Mouse (Mus musculus) intestine, embryonic 14.5 days (tissue): ENCODE results near the gene Zfp704. TPM values are rescaled to one million over a fixed set of nuclear protein-coding genes. Genes with fewer than 3 reads are reported as not detected.

Experiments
- ATAC-seq: fragments of 200-750 bp; cut with Nextera tagmentation; replicated peaks from 2 replicates; pipeline ENCODE4 v1.8.0; 2017; ENCODE audit warnings: low read depth, moderate number of reproducible peaks, moderate TSS enrichment, moderate library complexity; ENCODE audit not compliant: low FRiP score, low TSS enrichment
- DNase-seq: peaks from one replicate; pipeline ENCODE4 v3.0.0-alpha.2; 2018; ENCODE audit warnings: low spot score
- H3K27ac ChIP-seq: fragments of 300-500 bp; sonication (generic); 2 replicates; pipeline ENCODE4 v1.5.1; 2014; ENCODE audit warnings: low read depth, mild to moderate bottlenecking, control low read depth
- H3K27me3 ChIP-seq: fragments of 300-500 bp; sonication (generic); replicated peaks from 2 replicates; pipeline ENCODE4 v1.6.1; 2014; ENCODE audit warnings: low read length, control low read depth; ENCODE audit not compliant: control insufficient read depth, insufficient read depth
- H3K36me3 ChIP-seq: fragments of 300-500 bp; sonication (generic); 2 replicates; pipeline ENCODE4 v1.6.1; 2014; ENCODE audit warnings: low read length, control low read depth; ENCODE audit not compliant: control insufficient read depth, insufficient read depth
- H3K4me1 ChIP-seq: fragments of 300-500 bp; sonication (generic); replicated peaks from 2 replicates; pipeline ENCODE4 v1.6.1; 2014; ENCODE audit warnings: low read length, control low read depth, mixed read lengths; ENCODE audit not compliant: control insufficient read depth, insufficient read depth
- H3K4me2 ChIP-seq: fragments of 300-500 bp; sonication (generic); 2 replicates; pipeline ENCODE4 v1.6.1; 2014; ENCODE audit warnings: low read length
- H3K4me3 ChIP-seq: fragments of 300-500 bp; sonication (generic); 2 replicates; pipeline ENCODE4 v1.5.1; 2014; ENCODE audit warnings: low read depth, low read length, control low read depth, mixed read lengths
- H3K9ac ChIP-seq: fragments of 300-500 bp; sonication (generic); 2 replicates; pipeline ENCODE4 v1.6.1; 2014; ENCODE audit warnings: mild to moderate bottlenecking, low read length
- H3K9me3 ChIP-seq: fragments of 300-500 bp; sonication (generic); 2 replicates; pipeline ENCODE4 v1.6.1; 2016; ENCODE audit warnings: low read length, control low read depth; ENCODE audit not compliant: control insufficient read depth
- WGBS: fragments of 180-500 bp; shearing (Covaris S2); extraction: QIAGEN DNeasy Blood & Tissue Kit; methylation state at CpG from one replicate; pipeline ENCODE4 v1.1.7; 2014; 5-methylcytosine and 5-hydroxymethylcytosine counted together
- polyA plus RNA-seq: library from polyadenylated mRNA; unstranded; fragments of >200 nt; fragmentation: Nextera tagmentation; extraction: Ambion mirVana; gene quantifications from 2 replicates; pipeline ENCODE4 v1.2.1, GENCODE M21; 2014

The Zfp704 gene
- polyA plus RNA-seq, 1 experiment from 2014 or later = 9.5 TPM

DNA sequence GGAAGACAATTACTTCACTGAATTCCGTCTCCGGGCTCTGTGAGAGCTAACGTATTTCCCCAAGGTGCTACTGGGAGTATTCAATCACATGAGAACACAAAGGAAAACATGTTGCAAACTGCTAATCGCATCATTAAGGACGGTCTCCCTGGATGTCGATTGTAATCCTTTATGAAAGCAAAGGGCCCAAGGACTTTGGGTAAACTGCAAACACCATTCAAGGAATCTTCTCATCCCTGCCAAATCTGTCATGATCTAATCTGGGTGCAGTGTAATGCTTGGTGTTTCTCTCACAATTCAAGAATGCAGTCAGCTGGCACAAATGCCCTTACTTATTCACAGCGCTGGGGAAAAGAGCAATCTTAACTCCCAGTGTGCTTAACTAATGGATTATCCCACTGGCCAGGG lies 96.2 kb downstream of the Zfp704 start:
- WGBS = 79% methylated on average over 7 of the region's 7 CpGs
- ATAC-seq = no peak

DNA sequence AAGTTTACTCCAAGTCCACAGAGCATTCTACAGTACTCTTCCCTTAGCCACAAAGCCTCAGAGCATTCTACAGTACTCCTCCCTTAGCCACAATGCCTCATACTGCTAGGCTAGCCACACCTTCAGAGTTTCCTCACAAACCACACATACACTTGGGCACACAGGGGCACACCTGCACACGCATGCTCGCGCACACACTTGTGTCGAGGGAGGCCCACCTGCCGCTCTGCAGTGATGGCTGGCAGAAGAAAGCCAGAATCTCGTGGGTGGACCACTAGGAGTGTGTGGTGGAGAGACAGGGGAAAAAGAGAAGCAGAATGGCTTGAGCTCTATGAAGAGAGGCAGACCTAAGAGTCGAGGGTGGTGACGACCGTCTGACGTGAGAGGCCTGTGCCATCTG lies 97.7 kb downstream of the Zfp704 start:
- DNase-seq (peak; percentile 35), ATAC-seq (no peak)
- H3K4me2 ChIP-seq = no peak overlapping the region
- no peaks in the 10 kb centered on the region for H3K4me1 ChIP-seq
- H3K27me3 ChIP-seq = no peaks in the 10 kb centered on the region
- 98% methylated on average over 10 of the region's 10 CpGs for WGBS
- no peak overlapping the region for H3K4me3 ChIP-seq
- no peak overlapping the region for H3K27ac ChIP-seq
- no peaks in the 10 kb centered on the region for H3K9me3 ChIP-seq
- H3K9ac ChIP-seq = no peak overlapping the region
- H3K36me3 ChIP-seq = no peaks in the 10 kb centered on the region

More for the DNA sequence above, 96.2 kb downstream of the Zfp704 start:
- H3K9ac ChIP-seq = no peak overlapping the region
- H3K9me3 ChIP-seq = no peaks in the 10 kb centered on the region
- H3K27ac ChIP-seq = no peak overlapping the region
- H3K27me3 ChIP-seq = no peaks in the 10 kb centered on the region
- H3K4me1 ChIP-seq = 0 out of 2 replicates have a peak, but pooled peaks cover 3% of the 10 kb centered on the region
- H3K4me3 ChIP-seq = no peak overlapping the region
- H3K36me3 ChIP-seq = no peaks in the 10 kb centered on the region
- H3K4me2 ChIP-seq = no peak overlapping the region
- DNase-seq = peak; percentile 38

DNA sequence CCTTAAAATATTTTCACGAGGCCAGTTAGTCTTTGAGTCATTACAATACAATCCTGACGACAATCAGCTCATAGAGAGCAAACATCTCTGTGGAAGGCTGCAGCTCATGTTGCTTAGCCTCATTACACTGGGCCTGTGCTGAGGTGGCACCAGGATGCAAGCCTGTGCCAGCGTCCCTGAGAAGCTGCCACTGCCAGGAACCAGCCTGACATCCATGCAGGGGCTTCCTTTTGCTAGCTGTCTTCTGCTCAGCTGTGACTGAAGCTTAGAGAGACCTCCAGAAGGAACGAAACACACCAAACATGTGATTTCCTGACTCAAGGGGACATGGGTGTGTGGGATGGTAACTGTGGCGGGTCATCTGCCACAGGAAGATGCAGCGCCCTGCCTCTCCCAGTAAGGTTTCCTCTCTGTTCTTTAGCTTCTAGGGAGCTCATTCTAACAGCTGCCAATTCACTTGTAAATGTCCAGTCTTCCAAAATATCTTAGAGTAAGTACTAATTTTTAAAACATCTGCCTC lies 104.1 kb downstream of the Zfp704 start:
- Histone ChIP-seq H3K4me2 (no peak overlapping the region), H3K4me3 (no peak overlapping the region), H3K27ac (no peak overlapping the region), H3K9ac (no peak overlapping the region), H3K27me3 (no peaks in the 10 kb centered on the region), H3K9me3 (no peaks in the 10 kb centered on the region), H3K36me3 (no peaks in the 10 kb centered on the region), H3K4me1 (peaks cover 5% of the 10 kb centered on the region)
- ATAC-seq (no peak), DNase-seq (no peak)
- 70% methylated on average over 6 of the region's 6 CpGs for WGBS

DNA sequence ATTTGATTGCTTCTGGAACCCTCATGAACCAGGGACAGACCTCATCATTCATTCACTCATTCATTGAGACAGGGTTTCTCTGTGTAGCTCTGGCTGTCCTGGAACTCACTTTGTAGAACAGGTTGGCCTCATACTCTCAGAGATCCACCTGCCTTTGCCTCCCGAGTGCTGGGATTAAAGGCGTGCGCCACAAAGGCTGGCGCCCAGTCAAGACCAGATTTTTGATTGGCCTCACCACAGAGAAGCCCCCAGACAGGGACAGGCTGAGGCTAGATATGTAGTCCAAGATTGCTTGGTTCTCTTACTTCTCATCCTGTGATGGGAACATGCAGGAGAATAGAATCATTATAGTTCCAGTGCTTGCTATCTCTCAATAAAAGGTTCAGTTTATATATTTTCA lies 105.5 kb downstream of the Zfp704 start:
- ATAC-seq = no peak
- H3K27me3 ChIP-seq = no peaks in the 10 kb centered on the region
- WGBS = 92% methylated on average over 4 of the region's 4 CpGs

DNA sequence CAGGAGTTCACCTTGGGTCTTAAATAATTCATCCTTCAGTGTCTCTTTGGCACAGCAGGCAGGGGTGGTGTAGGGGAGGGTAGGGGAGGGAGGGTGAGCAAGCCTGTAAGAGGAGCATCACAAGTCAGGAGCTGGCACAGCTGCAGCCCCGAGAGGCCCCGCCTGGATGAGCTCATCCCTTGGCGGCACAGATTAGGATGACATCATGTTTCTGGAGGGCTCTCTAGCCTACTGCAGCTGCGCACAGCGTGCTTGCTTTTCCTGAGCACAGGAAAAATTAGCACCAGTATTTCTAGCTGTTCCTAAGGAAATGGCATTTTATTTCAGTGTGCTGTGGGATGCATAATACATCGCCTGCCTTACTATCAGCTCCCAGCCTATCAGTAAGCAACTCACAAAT lies 109.2 kb downstream of the Zfp704 start:
- Histone ChIP-seq H3K4me3 (no peak overlapping the region), H3K4me1 (peaks cover 18% of the 10 kb centered on the region), H3K36me3 (no peaks in the 10 kb centered on the region), H3K27me3 (no peaks in the 10 kb centered on the region), H3K9ac (0 out of 2 replicates have a peak overlapping the region, but pooled peaks have one; percentile 16), H3K27ac (peak overlapping the region; percentile 75), H3K4me2 (no peak overlapping the region), H3K9me3 (no peaks in the 10 kb centered on the region)
- ATAC-seq = peak; percentile 96
- 8% methylated on average over 6 of the region's 6 CpGs for WGBS
- peak; percentile 78 for DNase-seq

More for the DNA sequence above, 105.5 kb downstream of the Zfp704 start:
- Histone ChIP-seq H3K27ac (no peak overlapping the region), H3K4me3 (no peak overlapping the region), H3K9ac (no peak overlapping the region), H3K9me3 (no peaks in the 10 kb centered on the region), H3K36me3 (no peaks in the 10 kb centered on the region), H3K4me2 (no peak overlapping the region), H3K4me1 (peaks cover 17% of the 10 kb centered on the region)
- DNase-seq = no peak

DNA sequence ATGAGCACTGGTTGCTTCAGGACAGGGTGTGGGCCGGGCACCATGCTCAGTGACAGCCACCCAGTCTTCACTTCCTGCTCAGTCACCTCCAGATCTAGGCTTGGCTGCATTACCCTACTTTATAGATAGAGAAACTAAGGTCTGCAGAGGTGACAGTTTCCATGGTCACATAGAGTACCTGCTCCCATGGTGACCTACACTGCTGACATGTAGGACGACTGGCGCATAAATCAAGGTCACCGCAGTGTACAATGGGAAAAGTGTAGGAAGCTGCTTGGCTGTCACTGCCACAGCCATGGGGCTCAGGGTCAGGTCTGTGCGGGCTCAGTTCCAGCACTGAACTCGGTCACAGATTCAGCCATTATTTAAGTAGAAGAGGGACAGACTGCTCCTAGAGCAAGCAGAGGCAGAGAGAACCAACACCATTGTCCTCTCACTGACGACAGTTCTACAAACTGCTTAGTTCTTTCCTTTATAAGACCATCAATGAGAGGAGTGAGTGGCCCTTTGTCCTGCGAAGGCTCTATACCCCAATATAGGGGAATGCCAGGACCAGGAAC lies 109.8 kb downstream of the Zfp704 start:
- H3K9me3 ChIP-seq = no peaks in the 10 kb centered on the region
- H3K27ac ChIP-seq = peak overlapping the region; percentile 75
- WGBS = 48% methylated on average over 8 of the region's 8 CpGs
- no peak overlapping the region for H3K4me3 ChIP-seq
- H3K4me2 ChIP-seq = peak overlapping the region; percentile 11; the same call in 1 of the 2 replicates
- ATAC-seq (0 out of 2 replicates have a peak, but pooled peaks have one; percentile 21), DNase-seq (no peak)
- H3K9ac ChIP-seq = no peak overlapping the region
- H3K36me3 ChIP-seq = no peaks in the 10 kb centered on the region
- H3K27me3 ChIP-seq = no peaks in the 10 kb centered on the region
- peaks cover 18% of the 10 kb centered on the region for H3K4me1 ChIP-seq

DNA sequence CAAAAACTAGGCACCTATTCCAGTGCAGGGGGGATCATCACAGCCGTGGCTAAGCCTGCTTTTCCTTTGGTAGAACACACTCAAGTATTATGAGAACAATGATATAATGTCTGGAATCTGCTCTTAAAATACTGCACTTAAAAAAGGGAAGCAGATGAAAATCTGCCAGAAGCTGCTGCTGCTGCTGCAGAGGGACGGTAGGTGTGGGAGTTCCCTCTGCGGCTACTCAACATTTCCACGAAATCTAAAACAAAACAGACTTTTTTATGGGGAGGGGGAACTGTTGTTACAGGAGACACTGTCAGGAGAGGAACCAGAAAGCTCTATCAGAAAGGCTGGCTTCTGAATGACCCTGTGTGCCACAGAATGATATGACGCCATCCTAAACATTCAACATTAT lies 110.4 kb downstream of the Zfp704 start:
- WGBS = 27% methylated on average over 5 of the region's 5 CpGs
- H3K4me3 ChIP-seq = no peak overlapping the region
- H3K27me3 ChIP-seq = no peaks in the 10 kb centered on the region
- ATAC-seq = no peak
- H3K27ac ChIP-seq = no peak overlapping the region
- peaks cover 18% of the 10 kb centered on the region for H3K4me1 ChIP-seq
- DNase-seq = no peak
- no peaks in the 10 kb centered on the region for H3K36me3 ChIP-seq
- no peaks in the 10 kb centered on the region for H3K9me3 ChIP-seq
- no peak overlapping the region for H3K4me2 ChIP-seq
- no peak overlapping the region for H3K9ac ChIP-seq

DNA sequence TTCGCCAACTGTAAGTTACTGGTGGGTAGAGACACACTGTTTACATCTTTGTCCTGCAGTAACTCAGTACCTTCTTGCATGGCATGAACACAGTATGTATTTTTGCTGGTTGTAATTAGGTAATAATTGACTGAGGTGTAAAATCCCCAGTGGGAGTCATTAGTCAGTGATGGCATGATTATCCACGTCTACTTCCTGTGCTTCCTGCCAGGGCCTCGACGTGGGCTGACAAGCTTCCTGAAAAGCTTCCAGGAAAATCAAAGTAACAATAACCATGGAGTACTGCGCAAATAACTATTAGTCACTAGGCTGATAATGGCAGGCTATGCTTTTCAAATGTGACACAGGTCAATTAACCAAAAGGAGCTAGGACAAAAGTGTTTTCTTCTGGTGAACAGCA lies 112.6 kb downstream of the Zfp704 start:
- no peaks in the 10 kb centered on the region for H3K36me3 ChIP-seq
- H3K9ac ChIP-seq = no peak overlapping the region
- no peak overlapping the region for H3K4me2 ChIP-seq
- H3K27ac ChIP-seq = no peak overlapping the region
- ATAC-seq (no peak), DNase-seq (no peak)
- H3K27me3 ChIP-seq = no peaks in the 10 kb centered on the region
- H3K4me1 ChIP-seq = peaks cover 18% of the 10 kb centered on the region
- no peaks in the 10 kb centered on the region for H3K9me3 ChIP-seq
- WGBS = 51% methylated on average over 5 of the region's 5 CpGs
- H3K4me3 ChIP-seq = no peak overlapping the region

DNA sequence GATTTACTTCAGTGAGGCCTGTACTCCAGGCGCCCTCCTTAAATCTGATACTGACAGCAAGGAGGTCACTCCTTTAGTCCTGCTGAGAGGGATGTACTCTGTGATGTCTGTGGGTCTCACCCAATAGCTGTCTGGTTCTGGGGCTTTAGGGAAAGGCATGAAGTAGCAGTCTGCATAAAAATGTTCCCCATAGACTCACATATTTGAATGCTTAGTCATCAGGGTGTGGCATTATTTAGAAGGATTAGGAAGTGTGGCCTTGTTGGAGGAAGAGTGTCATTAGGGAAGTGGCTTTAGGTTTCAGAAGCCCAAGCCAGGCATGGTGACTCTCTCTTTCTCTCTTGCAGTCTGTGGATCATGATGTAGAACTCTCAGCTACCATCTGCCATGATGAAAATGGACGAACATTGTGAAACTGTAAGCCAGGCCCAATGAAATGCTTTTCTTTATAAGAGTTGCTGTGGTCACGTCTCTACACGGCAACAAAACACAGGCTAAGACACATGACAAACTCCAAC lies 118.1 kb downstream of the Zfp704 start:
- ATAC-seq (0 out of 2 replicates have a peak, but pooled peaks have one; percentile 8), DNase-seq (no peak)
- Histone ChIP-seq H3K4me3 (no peak overlapping the region), H3K9ac (no peak overlapping the region), H3K9me3 (no peaks in the 10 kb centered on the region), H3K36me3 (no peaks in the 10 kb centered on the region), H3K27me3 (no peaks in the 10 kb centered on the region), H3K4me2 (no peak overlapping the region), H3K27ac (no peak overlapping the region), H3K4me1 (no peaks in the 10 kb centered on the region)
- WGBS = 86% methylated on average over 4 of the region's 4 CpGs
